Mouse (Mus musculus) kidney, embryonic 16.5 days (tissue): Measurements from ENCODE around the gene Tbl2. TPM values are rescaled to one million over a fixed set of nuclear protein-coding genes. Genes with fewer than 3 reads are reported as not detected.

ENCODE experiments used
- ATAC-seq: fragments of 200-750 bp; cut with Nextera tagmentation; 2 replicates; pipeline ENCODE4 v1.8.0; 2017; ENCODE audit warnings: moderate TSS enrichment; ENCODE audit not compliant: low FRiP score, low TSS enrichment
- H3K27ac ChIP-seq: fragments of 300-500 bp; sonication (generic); 2 replicates; pipeline ENCODE4 v1.5.1; 2014; ENCODE audit warnings: low read length
- H3K27me3 ChIP-seq: fragments of 300-500 bp; sonication (generic); 2 replicates; pipeline ENCODE4 v1.6.1; 2014; ENCODE audit warnings: low read length, control low read depth, mixed read lengths; ENCODE audit not compliant: insufficient read depth
- H3K36me3 ChIP-seq: fragments of 300-500 bp; sonication (generic); 2 replicates; pipeline ENCODE4 v1.6.1; 2014; ENCODE audit warnings: low read length, control low read depth, mixed read lengths; ENCODE audit not compliant: insufficient read depth
- H3K4me1 ChIP-seq: fragments of 300-500 bp; sonication (generic); 2 replicates; pipeline ENCODE4 v1.6.1; 2014; ENCODE audit warnings: low read length, control low read depth, mixed read lengths; ENCODE audit not compliant: insufficient read depth
- H3K4me2 ChIP-seq: fragments of 300-500 bp; sonication (generic); replicated peaks from 2 replicates; pipeline ENCODE4 v1.6.1; 2014; ENCODE audit warnings: low read depth, low read length
- H3K4me3 ChIP-seq: fragments of 300-500 bp; sonication (generic); 2 replicates; pipeline ENCODE4 v1.5.1; 2014; ENCODE audit warnings: mild to moderate bottlenecking, low read length
- H3K9ac ChIP-seq: fragments of 300-500 bp; sonication (generic); replicated peaks from 2 replicates; pipeline ENCODE4 v1.6.1; 2014; ENCODE audit warnings: low read length
- H3K9me3 ChIP-seq: fragments of 300-500 bp; sonication (generic); 2 replicates; pipeline ENCODE4 v1.6.1; 2016; ENCODE audit warnings: low read length, control low read depth
- WGBS: fragments of 180-500 bp; shearing (Covaris S2); extraction: QIAGEN DNeasy Blood & Tissue Kit; methylation state at CpG from one replicate; pipeline ENCODE4 v1.1.7; 2014; 5-methylcytosine and 5-hydroxymethylcytosine counted together
- polyA plus RNA-seq: library from polyadenylated mRNA; unstranded; fragments of >200 nt; fragmentation: Nextera tagmentation; extraction: Ambion mirVana; gene quantifications from 2 replicates; pipeline ENCODE4 v1.2.1, GENCODE M21; 2015

Gene Tbl2
- polyA plus RNA-seq, 1 experiment from 2014 or later = 27.0 TPM

DNA sequence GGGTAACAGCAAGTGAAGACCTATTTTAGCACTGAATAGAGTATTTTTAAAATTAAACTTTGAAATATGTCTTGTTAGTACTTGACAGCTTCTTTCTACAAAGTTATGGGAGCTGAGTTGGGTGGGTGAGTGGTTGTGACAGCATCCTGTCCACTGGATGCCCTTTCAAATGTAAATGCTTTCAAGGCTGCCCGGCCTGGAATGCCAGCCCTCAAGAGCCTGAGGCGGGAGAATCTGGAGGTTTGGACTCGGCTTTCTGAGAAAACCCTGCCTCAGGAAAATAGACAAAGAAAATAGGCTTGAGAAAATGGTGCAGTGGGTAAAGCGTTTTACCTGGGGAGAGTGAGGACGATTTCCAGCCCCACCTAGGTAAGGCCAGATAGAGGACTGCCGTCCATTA lies 32.3 kb downstream of the Tbl2 start:
- no peaks in the 10 kb centered on the region for H3K27me3 ChIP-seq
- 85% methylated on average over 6 of the region's 6 CpGs for WGBS
- ATAC-seq = no peak
- H3K36me3 ChIP-seq = peaks cover 54% of the 10 kb centered on the region
- no peak overlapping the region for H3K9ac ChIP-seq
- no peak overlapping the region for H3K4me3 ChIP-seq
- H3K4me2 ChIP-seq = no peak overlapping the region
- H3K9me3 ChIP-seq = no peaks in the 10 kb centered on the region
- H3K27ac ChIP-seq = no peak overlapping the region
- 0 out of 2 replicates have a peak, but pooled peaks cover 6% of the 10 kb centered on the region for H3K4me1 ChIP-seq

DNA sequence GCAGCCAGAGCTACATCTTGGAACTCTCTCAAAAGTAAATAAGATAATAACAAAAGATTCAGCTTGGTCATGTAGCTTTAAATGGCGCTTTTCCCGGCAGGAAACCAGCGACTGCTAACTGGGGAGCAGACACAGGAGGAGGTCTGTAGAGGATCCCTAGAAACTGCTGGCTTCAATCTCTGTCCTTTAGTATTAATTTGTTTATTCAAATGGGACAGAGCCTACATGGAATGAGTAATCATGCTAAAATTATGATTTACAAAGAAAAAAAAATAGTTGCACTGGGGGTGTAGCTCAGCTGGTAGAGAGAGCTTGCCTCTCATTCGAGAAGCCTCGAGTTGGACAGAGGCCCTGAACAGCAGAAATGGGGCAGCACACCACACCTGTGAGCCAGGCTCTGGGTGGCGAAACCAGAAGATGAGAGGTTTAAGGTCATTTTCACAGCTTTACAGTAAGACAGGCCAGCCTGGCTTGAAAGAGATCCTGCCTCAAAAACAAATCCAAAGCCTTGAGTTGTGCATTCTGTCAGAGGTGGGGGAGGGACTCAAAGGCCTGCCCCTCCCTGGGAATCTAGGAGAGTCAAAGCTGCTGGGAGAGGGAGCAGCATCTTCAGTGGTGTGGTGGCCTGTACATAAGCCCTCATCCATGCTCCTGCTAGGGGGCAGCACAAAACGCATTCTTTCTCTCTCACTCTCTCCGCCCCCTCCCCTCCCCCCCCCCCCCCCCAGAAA lies 33.8 kb downstream of the Tbl2 start:
- no peak for ATAC-seq
- H3K36me3 ChIP-seq = peaks cover 41% of the 10 kb centered on the region
- 0 out of 2 replicates have a peak overlapping the region, but pooled peaks have one; percentile 48 for H3K27ac ChIP-seq
- H3K27me3 ChIP-seq = no peaks in the 10 kb centered on the region
- no peaks in the 10 kb centered on the region for H3K9me3 ChIP-seq
- no peak overlapping the region for H3K4me3 ChIP-seq
- no peak overlapping the region for H3K9ac ChIP-seq
- no peak overlapping the region for H3K4me2 ChIP-seq
- WGBS = 60% methylated on average over 8 of the region's 8 CpGs
- H3K4me1 ChIP-seq = 0 out of 2 replicates have a peak, but pooled peaks cover 6% of the 10 kb centered on the region

DNA sequence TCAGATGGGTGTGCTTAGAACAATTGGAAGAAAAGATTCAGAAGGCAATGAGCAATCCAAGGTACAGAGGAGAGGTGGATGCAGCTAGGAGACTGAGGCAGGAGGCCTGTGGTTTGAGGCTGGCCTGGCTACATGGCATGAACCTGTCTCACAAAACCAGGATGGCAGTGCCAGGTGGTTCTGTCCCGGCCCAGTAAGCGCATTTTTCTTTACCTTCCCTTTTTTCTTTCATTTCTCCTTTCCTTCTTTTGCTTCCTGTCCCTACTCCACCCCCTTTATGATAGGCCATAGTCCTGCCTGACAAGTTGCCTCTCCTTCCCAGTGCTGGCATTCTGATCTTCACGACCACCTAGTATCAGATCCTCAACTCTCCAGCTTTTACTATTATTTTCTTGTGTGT lies 35.6 kb downstream of the Tbl2 start:
- ATAC-seq = no peak
- Histone ChIP-seq H3K4me3 (no peak overlapping the region), H3K36me3 (peaks cover 28% of the 10 kb centered on the region), H3K9me3 (no peaks in the 10 kb centered on the region), H3K27ac (no peak overlapping the region), H3K4me1 (peaks cover 21% of the 10 kb centered on the region), H3K27me3 (no peaks in the 10 kb centered on the region), H3K4me2 (no peak overlapping the region), H3K9ac (no peak overlapping the region)
- WGBS = 81% methylated on average over 3 of the region's 3 CpGs

DNA sequence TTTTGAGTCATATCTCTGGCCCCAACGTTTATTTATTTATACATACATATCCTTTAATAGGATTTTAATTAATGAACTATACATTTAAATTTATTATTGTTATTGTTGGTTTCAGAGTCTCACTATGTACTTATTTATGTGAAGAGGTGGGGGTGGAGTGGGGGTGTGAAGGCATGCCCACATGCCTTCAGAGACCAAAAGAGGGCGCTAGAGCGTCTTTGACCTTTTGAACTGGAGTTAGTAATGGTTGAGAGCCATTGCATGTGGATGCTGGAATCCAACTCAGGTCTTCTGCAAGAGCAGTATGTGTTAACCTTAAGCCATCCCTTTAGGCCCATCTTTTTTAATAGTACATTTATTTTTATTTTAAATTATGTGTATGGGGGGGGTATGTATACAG lies 36.1 kb downstream of the Tbl2 start:
- no peak overlapping the region for H3K4me2 ChIP-seq
- H3K27me3 ChIP-seq = no peaks in the 10 kb centered on the region
- no peak overlapping the region for H3K9ac ChIP-seq
- no peak overlapping the region for H3K27ac ChIP-seq
- peaks cover 26% of the 10 kb centered on the region for H3K4me1 ChIP-seq
- 48% methylated on average over 3 of the region's 3 CpGs for WGBS
- no peak overlapping the region for H3K4me3 ChIP-seq
- peaks cover 22% of the 10 kb centered on the region for H3K36me3 ChIP-seq
- H3K9me3 ChIP-seq = no peaks in the 10 kb centered on the region
- ATAC-seq = no peak

DNA sequence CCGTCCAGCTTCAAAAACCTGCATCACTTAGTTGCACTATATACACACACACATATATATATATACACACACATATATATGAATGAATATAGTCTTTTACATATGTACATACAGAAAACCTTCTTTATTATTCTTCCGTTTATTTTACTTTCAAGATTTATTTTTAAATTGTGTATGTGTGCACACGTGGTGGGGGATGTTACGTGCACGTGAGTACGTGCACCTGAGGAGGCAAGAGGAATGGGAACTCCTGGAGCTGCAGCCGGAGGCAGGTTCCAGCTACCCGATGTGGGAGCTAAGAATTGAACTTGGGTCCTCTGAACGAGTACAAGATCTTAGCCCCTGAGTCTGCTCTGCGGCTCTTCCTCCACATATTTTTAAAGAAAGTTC lies 36.8 kb downstream of the Tbl2 start:
- Histone ChIP-seq H3K9ac (peak overlapping the region; percentile 99), H3K4me2 (peak overlapping the region; percentile 64), H3K27me3 (no peaks in the 10 kb centered on the region), H3K4me3 (peak overlapping the region; percentile 97), H3K9me3 (no peaks in the 10 kb centered on the region), H3K36me3 (peaks cover 15% of the 10 kb centered on the region), H3K27ac (peak overlapping the region; percentile 98), H3K4me1 (peaks cover 28% of the 10 kb centered on the region)
- 21% methylated on average over 10 of the region's 10 CpGs for whole genome bisulfite sequencing
- ATAC-seq = 0 out of 2 replicates have a peak, but pooled peaks have one; percentile 4

DNA sequence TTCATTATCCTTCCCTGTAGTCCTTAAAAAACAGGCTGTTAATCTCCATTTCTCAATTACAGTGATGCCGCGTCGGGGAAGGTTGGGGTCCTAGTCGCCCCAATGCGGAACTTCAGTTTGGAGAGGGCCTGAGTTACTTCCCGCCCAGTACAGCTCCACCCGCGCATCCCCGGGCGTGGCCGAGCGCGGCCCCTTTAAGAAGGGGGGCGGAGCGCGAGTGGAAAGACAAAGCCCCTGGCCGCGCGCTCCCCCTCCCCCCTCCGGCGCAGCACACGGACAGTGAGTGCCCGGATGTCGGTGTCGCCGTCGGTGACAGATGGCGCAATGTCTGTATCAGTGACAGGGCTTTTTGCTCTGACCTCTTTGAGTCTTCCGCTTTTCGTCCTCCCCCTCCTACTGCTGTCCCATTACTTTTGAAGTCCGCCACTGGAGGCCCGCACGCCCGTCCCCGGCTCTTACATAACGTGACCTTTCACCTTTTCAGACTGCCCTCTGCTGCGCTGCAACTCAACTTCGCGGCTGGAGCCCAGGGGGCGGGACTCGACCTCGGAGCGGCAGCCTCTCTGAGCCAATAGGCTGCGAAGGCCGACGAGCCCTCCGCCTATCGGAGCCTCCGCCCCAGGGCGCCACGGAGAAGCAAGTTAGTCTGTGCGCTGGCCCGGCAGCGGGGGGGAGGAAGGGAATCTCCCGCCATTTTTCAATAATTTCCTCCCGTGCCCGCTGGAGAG lies 37.3 kb downstream of the Tbl2 start, which contains the start of gene Baz1b:
Gene Baz1b (plus strand): TSS at position 644 of the 728 bp plus-strand sequence.
- under 1% methylated on average over 57 of the region's 57 CpGs for WGBS
- peak within 1 kb of the TSS; percentile 98 for H3K27ac ChIP-seq
- H3K9ac ChIP-seq = peak within 1 kb of the TSS; percentile 99
- H3K4me3 ChIP-seq = peak within 1 kb of the TSS; percentile 97
- ATAC-seq = peak; percentile 97
- H3K27me3 ChIP-seq = no peaks in the 10 kb centered on the region
- no peaks in the 10 kb centered on the region for H3K9me3 ChIP-seq
- H3K4me2 ChIP-seq = peak within 1 kb of the TSS; percentile 74
- peaks cover 11% of the 10 kb centered on the region for H3K36me3 ChIP-seq
- H3K4me1 ChIP-seq = peaks cover 31% of the 10 kb centered on the region

DNA sequence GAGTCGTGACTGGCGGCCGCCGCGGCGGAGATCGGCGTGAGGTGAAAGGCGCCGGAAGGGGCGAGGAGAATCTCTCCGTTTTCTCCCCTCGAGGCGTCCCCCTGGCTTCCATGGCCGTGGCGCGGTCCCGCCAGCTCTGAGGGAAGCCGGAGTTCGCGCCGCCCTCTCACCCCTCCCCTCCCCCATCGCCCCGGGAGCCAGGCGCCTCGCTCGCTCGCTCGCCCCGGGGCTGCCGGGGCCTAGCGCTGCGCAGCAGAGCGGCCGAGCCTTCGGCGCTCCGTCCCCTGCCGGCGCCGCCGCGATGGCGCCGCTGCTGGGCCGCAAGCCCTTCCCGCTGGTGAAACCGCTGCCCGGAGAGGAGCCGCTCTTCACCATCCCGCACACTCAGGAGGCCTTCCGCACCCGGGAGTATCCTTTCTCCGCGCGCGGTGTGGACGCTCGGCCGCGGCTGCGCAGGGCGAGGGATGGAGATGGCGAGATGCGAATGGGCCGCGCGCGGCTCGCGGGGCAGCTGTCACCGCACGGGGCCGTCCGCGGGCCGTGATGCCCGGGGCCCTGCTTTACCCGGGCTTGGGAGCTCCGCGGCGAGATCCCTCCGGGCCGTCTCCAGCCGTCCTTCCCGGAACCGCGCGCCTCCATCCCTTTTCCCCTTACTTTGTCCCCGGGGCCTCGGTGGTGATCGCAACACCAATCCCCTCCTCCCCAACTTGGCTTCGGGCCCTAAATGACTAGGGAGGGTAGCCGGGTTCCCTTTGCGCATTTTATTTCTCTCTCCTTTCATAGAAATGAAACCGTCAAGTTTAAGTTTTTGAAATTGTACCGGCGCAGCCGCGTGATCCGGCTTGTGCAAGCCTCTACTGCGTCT lies 38.1 kb downstream of the Tbl2 start:
- Histone ChIP-seq H3K36me3 (peaks cover 3% of the 10 kb centered on the region; the same call in 1 of the 2 replicates), H3K27ac (peak overlapping the region; percentile 98), H3K27me3 (no peaks in the 10 kb centered on the region), H3K4me3 (peak overlapping the region; percentile 97), H3K9ac (peak overlapping the region; percentile 99), H3K9me3 (no peaks in the 10 kb centered on the region), H3K4me1 (peaks cover 33% of the 10 kb centered on the region), H3K4me2 (peak overlapping the region; percentile 74)
- peak; percentile 71 for ATAC-seq
- under 1% methylated on average over 69 of the region's 102 CpGs for WGBS

DNA sequence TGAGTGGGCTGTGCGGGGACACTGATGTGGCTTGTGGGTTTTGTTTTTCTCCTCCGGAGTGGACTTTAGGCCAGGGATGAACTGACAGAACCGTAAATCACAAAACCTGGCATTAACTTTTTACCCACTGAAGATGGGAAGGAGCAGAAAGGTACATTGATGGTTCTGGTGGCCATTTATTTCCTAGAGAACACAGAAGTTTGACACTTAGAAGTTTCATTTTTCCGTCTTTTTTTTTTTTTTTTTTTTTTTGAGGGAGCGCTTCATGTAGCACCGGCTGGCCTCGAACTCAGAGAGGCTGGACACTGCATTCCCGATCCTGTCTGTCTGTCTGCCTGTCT lies 38.7 kb downstream of the Tbl2 start:
- peak overlapping the region; percentile 74 for H3K4me2 ChIP-seq
- WGBS = 0% methylated on average over 8 of the region's 8 CpGs
- H3K4me3 ChIP-seq = peak overlapping the region; percentile 97
- ATAC-seq = no peak
- no peaks in the 10 kb centered on the region; the same call in 1 of the 2 replicates for H3K36me3 ChIP-seq
- H3K9ac ChIP-seq = peak overlapping the region; percentile 99
- no peaks in the 10 kb centered on the region for H3K9me3 ChIP-seq
- H3K27me3 ChIP-seq = no peaks in the 10 kb centered on the region
- peaks cover 38% of the 10 kb centered on the region for H3K4me1 ChIP-seq
- peak overlapping the region; percentile 98 for H3K27ac ChIP-seq

DNA sequence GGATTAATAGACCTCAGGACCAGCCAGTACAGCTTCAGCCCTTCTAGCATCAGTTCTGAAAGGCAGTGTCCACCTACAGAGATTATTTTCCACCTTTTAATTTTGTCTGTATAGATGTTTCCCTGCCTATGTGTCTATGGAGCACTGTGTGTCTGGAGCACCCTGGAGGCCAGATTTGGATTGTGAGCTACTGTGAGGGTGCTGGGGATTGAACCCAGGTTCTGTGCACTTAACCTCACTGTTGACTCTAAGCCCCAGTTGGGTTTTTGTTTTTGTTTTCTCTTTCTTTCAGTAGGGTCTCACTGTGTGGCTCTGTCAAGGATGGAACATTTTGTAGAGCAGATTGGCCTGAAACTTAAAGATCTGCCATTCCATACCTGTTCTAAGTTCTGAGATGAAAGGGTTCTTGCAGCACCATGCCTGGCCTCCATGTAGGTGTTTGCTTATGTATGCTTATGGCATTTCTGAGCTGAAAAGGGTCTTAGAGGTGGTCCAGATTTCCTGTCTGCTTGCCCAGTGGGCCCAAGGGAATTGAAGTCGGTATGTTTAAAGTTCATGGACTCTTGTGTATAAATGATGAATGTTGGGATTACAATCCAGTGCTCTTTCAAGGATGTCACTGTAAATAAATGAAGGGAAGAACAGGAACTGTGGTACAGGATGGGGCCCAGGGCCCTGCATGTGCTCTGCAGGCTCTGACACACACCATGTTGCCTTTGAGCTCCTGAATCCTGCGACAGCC lies 40.0 kb downstream of the Tbl2 start:
- H3K4me1 ChIP-seq = peaks cover 38% of the 10 kb centered on the region
- no peaks in the 10 kb centered on the region for H3K27me3 ChIP-seq
- peak overlapping the region; percentile 97 for H3K4me3 ChIP-seq
- no peak overlapping the region for H3K27ac ChIP-seq
- ATAC-seq = no peak
- H3K9me3 ChIP-seq = no peaks in the 10 kb centered on the region
- H3K36me3 ChIP-seq = no peaks in the 10 kb centered on the region; the same call in 1 of the 2 replicates
- H3K9ac ChIP-seq = peak overlapping the region; percentile 99
- 56% methylated on average over 2 of the region's 2 CpGs for WGBS
- peak overlapping the region; percentile 74 for H3K4me2 ChIP-seq
